Mouse (Mus musculus): ENCODE data around the gene Mybph.

- TF ChIP-seq CTCF (IDR thresholded peaks at IDR 0.05; ENCODE audit: low read depth) (no peak), EP300 (IDR thresholded peaks at IDR 0.05; ENCODE audit: low read depth) (no peak)
Observed at GRCm38 (mm10) chr1:134162510-134163225, 30.6 kb upstream of the Mybph start.
